Mouse (Mus musculus) erythroid progenitor cell, adult 5-6 weeks (primary cell): ENCODE results near the gene 4930480E11Rik. TPM values are rescaled to one million over a fixed set of nuclear protein-coding genes. Genes with fewer than 3 reads are reported as not detected.
"Not testable (repeated sequence)": the region's sequence is repeated elsewhere in the genome, so short reads cannot be mapped to it uniquely, and the experiment has no call there.

Experiments
- ATAC-seq: replicated peaks from 2 replicates; pipeline ENCODE4 v1.8.0; 2016; ENCODE audit warnings: moderate number of reproducible peaks, mild to moderate bottlenecking, moderate TSS enrichment, inconsistent platforms; ENCODE audit not compliant: poor library complexity, low FRiP score, severe bottlenecking
- total RNA-seq, 2 experiments: library from RNA; stranded (forward) in 1 of 2; stranded (reverse) in 1 of 2; fragments of 150-400 nt in 1 of 2; fragments of 186-747, 209-891 nt in 1 of 2; gene quantifications; 2 replicates each; pipeline versions ENCODE4 v1.2.3 to v1.2.4; 2015 to 2017; ENCODE audit warnings: low replicate concordance in 2 of 2

4930480E11Rik gene
- total RNA-seq (2015; ENCODE audit: low replicate concordance), result not detected in 2 replicates
- total RNA-seq (2017; ENCODE audit: low replicate concordance), result not detected in 2 replicates

DNA sequence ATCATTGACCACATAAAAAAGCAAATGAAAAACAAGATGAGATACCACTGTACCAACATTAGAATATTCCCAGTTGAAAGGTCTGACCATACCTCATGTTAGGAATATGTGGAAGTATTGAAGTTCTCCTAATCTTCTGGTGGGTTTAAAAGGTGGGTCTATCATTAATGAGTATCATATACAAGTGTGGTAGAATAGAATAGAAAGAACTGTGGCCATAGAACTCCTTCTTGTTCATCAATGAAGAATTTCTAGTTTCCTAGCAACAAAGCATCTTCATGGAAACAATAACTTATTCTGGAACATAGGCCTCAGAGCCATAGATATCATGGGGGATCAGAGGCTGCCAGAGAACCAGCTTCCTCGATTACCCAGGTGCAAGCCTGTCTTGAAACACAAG is at the start of gene 4930480E11Rik:
4930480E11Rik (plus strand) TSS at position 301 of the 400 bp plus-strand sequence.
- no peak for ATAC-seq

DNA sequence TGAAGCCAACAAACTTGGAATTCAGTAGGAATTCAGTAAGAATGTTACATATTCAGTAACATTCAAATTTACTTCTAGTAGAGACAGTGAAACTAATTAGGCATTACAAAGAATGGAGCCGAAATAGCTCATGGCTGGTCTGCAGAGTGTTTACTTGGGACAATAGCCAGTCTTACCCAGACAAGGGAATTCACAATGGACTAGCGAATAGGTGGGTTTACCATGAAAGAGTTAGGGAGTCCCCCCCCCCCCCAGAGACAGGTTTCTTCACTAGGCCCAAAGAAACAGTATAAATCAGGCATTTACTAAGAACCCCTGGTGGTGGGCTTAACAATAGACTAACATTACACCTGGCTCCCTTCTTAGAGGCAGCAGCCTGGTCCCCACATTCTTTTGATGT is 33.9 kb downstream of the 4930480E11Rik start:
- ATAC-seq, result not testable (repeated sequence)

Other genes starting within 250 kb of the 4930480E11Rik start
- not detected in 2 replicates for gene Gm5938, start 244.2 kb upstream of the 4930480E11Rik start, total RNA-seq (2015; ENCODE audit: low replicate concordance)
- gene Gm5938, start 244.2 kb upstream of the 4930480E11Rik start, total RNA-seq (2017; ENCODE audit: low replicate concordance), result not detected in 2 replicates
- gene Obp1b, start 182.9 kb upstream of the 4930480E11Rik start, total RNA-seq (2015; ENCODE audit: low replicate concordance), result not detected in 2 replicates
- not detected in 2 replicates for gene Obp1b, start 182.9 kb upstream of the 4930480E11Rik start, total RNA-seq (2017; ENCODE audit: low replicate concordance)
- gene Gm14743, start 123.7 kb upstream of the 4930480E11Rik start, total RNA-seq (2015; ENCODE audit: low replicate concordance), result not detected in 2 replicates
- gene Gm14743, start 123.7 kb upstream of the 4930480E11Rik start, total RNA-seq (2017; ENCODE audit: low replicate concordance), result not detected in 2 replicates
- 1.4 and 2.5 TPM in 2 replicates for gene Prrg1, start 214.3 kb downstream of the 4930480E11Rik start, total RNA-seq (2015; ENCODE audit: low replicate concordance)
- gene Prrg1, start 214.3 kb downstream of the 4930480E11Rik start, total RNA-seq (2017; ENCODE audit: low replicate concordance), result 1.7 and 2.2 TPM in 2 replicates